Mouse (Mus musculus) olfactory bulb, adult 2 months (tissue): ENCODE data around the gene Hadha.

Source experiments
- CTCF ChIP-seq: fragments of 200-500 bp; IDR thresholded peaks from 2 replicates; pipeline ENCODE4 v1.5.1; 2012; ENCODE audit warnings: low read depth, mild to moderate bottlenecking, low read length, moderate library complexity; ENCODE audit not compliant: insufficient read depth
- POLR2A ChIP-seq: fragments of 200-500 bp; IDR thresholded peaks from 2 replicates; pipeline ENCODE4 v1.6.1; 2012; ENCODE audit warnings: mild to moderate bottlenecking, low read depth, low read length, moderate library complexity; ENCODE audit not compliant: insufficient read depth

DNA sequence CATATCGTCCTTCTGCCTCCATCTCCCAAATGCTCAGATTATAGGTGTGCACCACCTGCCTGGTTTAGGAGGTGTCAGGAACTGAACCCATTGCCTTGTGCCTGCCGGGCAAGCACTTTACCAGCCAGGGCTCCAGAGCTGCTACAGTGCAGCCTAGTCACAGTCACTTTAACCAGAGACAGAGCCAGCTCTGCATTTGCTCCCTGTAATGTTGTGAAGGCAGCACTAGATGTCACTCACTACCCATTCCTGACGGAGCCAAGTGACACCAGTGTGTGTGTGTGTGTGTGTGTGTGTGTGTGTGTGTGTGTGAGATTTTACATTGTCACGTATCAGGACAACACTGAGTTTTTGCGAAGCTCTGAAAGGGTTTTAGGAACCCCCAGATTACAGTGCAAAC lies 46.6 kb upstream of the Hadha start:
- TF ChIP-seq CTCF = no peak
- no peak for TF ChIP-seq POLR2A
